Mouse (Mus musculus): ENCODE data around the gene Gm5475.

DNA sequence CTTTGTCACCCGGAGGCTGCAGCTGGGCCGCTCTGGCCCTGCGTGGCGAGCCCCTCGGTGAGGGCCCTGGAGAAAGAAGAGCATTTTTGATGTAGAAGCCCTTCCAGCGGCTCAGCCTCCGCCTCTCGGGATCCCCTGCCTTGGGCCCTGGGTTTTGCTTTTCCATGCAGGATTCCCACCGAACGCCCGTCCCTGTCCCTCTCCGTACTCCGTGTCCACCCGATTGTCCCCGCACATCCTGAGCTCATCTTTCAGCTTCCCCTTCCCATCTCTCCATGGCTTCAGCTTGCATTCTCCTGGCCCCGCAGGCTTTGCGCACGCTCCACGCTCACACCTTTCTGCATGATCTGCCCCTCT is 47.2 kb downstream of the Gm5475 start:
- TF ChIP-seq MAX (IDR thresholded peaks at IDR 0.05) = no peak
- no peak for TF ChIP-seq CTCF (IDR thresholded peaks at IDR 0.05; ENCODE audit: control insufficient read depth, insufficient read depth, insufficient read length)
- TF ChIP-seq USF1 (IDR thresholded peaks at IDR 0.05; ENCODE audit: low read depth) = no peak
- no peak for TF ChIP-seq MYOG (IDR thresholded peaks at IDR 0.05; ENCODE audit: control insufficient read depth, extremely low read depth, insufficient read length)
- no peak for TF ChIP-seq FOSL1 (IDR thresholded peaks at IDR 0.05; ENCODE audit: insufficient read depth, low read length, poor library complexity, severe bottlenecking)
- no peak for TF ChIP-seq MYOD1 (IDR thresholded peaks at IDR 0.05; ENCODE audit: control insufficient read depth, insufficient read length, low read depth)

All from C2C12 (cell line).